Mouse (Mus musculus): Measurements from ENCODE around the gene Adprm.
"Not testable (repeated sequence)": the region's sequence is repeated elsewhere in the genome, so short reads cannot be mapped to it uniquely, and the experiment has no call there.

Adprm gene

DNA sequence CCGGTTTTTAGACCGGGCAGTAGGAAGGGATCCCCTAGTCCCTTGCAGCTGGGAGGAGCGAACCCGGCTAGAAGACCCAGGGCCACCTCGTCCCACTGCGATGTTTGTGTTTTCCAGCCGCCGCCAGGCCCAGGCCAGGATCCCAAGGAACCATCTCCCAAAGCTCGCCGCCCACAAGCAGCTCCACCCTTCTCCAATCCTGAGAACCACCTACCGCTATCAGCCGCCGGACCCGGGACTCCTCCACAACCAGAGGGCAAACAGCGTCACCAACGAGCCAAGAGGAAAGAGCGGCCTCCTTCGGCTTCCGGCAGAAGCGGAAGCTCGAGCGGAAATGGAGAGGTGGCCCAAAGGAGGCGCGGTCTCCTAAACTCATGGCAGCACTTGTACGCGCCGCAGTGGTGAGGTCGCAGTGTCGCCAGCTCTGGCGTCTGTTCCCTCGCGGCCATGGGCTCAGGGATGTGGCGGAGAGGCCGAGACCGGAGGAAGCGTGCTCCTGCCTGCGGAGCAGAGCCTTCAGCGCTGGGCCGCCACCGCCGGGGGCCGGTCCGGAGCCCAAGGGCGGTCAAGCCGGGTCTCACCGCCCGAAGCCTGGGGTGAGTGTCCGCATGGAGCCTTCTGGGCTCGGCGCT lies at the start of gene Adprm, which contains the start of gene Sco1:
Adprm (minus strand) TSS at position 274 of the 632 bp plus-strand sequence.
Sco1 (plus strand) TSS at position 350 of the 632 bp plus-strand sequence.
- peak; percentile 89 for DNase-seq

DNA sequence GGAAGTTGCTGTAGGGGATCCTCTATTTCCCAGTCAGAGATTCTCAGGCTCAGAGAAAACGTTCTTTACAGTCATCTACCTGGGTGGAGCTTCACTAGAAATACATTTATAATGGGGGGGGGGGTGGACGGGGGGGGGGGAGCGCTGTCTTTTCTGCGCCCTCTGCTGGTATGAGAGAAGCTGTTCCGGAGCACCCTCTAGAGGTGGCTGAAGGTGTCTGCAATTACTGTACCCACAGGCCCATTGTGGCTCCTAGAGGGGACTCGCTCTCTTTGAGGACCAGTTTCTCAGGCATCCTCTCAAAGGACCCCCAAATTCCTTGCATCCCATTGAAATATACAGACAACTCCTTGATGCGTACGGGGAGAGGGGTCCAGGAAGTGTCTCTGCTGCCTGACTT lies 49.3 kb upstream of the Adprm start:
- no peak for DNase-seq

DNA sequence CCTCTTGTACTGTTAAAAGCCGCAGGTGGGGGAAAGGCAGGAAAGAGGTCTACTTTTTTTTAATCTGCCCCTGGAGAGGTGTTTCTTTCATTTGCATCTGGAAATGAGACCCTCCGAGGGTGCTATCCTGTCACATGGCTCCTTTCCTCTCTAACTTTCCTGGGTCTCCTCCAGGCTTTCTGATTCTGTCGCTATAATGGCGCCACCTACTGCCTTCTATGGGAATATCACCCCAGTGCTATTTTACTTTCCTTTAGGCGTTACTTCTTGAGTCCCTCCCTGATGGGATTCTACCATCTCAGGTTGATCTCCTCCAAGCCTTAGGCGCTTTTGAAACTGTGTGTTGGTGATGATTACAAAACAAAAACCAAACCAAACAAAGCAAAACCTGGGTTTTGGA lies 47.8 kb upstream of the Adprm start:
- DNase-seq: peak; percentile 22

DNA sequence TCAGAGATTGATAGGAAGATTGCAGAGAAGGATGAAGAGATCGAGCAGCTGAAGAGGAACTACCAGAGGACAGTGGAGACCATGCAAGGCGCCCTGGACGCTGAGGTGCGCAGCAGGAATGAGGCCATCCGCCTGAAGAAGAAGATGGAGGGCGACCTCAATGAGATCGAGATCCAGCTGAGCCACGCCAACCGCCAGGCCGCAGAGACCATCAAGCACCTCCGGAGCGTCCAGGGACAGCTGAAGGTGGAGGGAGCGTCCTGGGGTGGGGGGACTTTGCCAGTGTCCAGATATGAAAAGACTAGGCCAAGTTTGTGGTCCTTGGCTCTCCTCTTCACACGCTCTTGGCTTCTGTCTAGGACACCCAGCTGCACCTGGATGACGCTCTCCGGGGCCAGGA lies 46.8 kb upstream of the Adprm start:
- DNase-seq: no peak

DNA sequence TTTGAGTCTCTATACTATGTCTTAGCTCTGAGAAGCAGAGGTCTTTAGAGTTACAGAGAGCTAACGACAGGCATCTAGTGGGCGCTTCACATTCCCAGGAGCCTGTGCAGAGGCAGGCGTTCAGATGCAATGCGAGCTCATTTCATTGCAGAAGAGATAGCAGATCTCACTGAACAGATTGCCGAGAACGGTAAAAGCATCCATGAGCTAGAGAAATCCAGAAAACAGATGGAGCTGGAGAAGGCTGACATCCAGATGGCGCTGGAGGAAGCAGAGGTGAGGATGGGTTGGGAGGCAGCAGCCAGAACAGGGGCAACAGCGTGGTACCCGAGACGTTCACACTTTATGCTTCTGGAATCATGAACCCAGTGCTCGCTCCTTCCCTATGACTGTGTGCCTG lies 46.0 kb upstream of the Adprm start:
- DNase-seq: peak; percentile 79

DNA sequence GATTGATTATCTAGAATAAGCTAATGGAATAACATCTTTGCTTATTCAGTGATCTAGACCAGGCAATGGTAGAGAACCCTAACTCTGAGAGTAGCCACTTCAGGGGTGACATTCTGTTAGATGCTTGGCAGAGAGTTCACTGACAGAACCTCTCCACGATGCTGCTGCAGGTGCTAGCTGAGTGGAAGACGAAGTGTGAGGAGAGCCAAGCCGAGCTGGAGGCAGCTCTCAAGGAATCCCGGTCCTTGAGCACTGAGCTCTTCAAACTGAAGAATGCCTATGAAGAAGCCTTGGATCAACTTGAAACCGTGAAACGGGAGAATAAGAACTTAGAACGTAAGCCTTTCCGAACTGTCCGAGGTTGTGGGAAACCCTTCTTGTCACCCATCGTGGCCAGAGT lies 45.3 kb upstream of the Adprm start:
- no peak for DNase-seq

DNA sequence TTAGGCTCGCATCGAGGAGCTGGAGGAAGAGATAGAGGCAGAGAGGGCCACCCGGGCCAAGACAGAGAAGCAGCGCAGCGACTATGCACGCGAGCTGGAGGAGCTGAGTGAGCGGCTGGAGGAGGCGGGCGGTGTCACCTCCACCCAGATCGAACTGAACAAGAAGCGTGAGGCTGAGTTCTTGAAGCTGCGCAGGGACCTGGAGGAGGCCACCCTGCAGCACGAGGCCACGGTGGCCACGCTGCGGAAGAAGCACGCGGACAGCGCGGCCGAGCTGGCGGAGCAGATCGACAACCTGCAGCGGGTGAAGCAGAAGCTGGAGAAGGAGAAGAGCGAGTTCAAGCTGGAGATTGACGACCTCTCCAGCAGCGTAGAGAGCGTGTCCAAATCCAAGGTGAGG lies 42.1 kb upstream of the Adprm start:
- DNase-seq: no peak

DNA sequence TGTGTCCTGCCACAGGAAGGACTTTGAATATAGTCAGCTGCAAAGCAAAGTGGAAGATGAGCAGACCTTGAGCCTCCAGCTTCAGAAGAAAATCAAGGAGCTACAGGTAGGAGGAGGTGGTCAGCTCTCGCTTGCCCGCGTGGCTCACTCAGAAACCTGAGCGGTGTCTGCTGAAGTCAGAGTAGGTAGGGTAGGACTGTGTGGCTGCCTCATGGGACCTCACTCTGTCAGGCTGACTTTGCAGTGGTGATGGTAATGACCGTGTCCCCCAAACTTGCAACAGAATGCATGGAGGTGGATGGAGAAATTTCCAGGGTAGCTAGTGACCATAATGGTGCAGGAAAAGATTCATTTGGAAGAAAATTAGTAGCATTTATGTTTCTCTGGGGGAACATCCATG lies 41.3 kb upstream of the Adprm start:
- DNase-seq: no peak

DNA sequence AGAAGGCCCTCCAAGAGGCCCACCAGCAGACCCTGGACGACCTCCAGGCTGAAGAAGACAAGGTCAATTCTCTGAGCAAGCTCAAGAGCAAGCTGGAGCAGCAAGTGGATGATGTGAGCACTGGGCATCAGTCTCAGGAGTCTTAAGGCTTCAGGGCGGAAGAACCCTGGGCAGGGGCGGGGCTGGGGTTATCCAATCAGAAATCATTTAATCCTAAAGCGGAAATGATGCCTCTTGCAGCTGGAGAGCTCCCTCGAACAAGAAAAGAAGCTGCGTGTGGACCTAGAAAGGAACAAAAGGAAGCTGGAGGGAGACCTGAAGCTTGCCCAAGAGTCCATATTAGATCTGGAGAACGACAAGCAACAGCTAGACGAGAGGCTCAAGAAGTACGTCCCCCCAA lies 40.8 kb upstream of the Adprm start:
- DNase-seq: no peak

DNA sequence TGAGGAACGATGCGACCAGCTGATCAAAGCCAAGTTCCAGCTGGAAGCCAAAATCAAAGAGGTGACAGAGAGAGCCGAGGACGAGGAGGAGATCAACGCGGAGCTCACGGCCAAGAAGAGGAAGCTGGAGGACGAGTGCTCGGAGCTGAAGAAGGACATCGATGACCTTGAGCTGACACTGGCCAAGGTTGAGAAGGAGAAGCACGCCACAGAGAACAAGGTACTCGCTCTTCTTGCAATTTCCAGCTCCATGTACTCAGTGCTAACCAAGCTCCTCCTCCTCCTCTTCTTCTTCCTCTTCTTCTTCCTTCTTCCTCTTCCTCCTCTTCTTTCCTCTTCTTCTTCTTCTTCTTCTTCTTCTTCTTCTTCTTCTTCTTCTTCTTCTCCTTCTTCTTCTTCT lies 40.0 kb upstream of the Adprm start:
- DNase-seq: not testable (repeated sequence)

DNA sequence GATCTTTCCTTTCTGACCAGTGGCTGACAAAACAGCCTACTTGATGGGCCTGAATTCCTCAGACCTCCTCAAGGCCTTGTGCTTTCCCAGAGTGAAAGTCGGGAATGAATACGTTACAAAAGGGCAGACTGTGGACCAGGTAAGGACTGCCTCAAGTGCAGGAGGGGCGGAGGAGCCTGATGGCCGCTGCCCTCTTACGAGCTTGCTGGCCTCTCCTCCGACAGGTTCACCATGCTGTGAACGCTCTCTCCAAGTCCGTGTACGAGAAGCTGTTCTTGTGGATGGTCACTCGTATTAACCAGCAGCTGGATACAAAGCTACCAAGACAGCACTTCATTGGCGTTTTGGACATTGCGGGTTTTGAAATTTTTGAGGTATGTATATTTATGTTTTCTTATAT lies 34.8 kb upstream of the Adprm start:
- DNase-seq: no peak

DNA sequence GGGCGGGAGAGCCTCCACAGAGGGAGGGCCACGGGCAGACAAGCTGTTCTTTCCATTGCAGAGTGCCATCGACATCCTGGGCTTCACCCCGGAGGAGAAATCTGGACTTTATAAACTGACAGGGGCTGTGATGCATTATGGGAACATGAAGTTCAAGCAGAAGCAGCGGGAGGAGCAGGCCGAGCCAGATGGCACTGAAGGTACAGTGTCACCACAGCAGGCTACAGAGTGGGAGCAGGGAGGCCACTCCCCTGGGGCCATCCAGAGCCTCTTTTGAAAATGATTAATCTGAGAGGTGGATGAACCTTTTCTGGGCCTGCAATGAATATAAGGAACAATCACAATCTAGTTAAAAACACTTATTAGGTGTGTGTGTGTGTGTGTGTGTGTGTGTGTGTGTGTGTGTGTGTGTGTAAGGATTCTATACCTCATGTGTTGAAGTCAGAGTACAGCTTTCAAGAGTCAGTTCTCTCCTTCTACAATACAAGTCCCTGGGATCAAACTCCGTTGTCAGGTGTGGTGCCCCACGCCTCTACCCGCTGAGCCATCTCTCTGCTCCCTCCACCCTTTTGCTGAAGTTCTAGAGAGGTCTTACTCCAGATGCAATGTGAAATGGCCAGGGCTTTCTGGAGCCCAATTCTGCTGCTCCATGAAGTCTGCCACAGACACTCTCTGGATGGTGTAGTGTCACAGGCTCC lies 34.2 kb upstream of the Adprm start:
- no peak for DNase-seq

DNA sequence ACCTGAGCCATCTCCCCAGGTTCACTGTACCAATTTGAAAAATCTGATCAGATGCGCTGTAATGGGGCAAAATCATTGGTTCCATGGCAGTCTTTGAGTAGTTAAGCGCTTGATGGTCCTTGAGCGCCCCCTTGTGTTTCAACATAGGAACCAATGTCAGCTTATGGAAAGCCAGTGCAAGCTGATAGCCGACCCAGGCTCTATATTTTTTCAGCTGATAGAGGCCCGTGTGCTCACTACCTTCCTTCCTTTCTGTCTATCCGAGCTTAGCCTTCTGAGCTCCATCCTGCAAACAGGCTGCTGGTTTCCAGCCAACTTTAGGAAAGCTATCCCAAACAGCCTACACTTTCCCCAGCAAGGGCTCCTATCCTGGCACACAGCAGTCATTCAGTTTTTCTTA lies 33.1 kb upstream of the Adprm start:
- DNase-seq: peak; percentile 73

DNA sequence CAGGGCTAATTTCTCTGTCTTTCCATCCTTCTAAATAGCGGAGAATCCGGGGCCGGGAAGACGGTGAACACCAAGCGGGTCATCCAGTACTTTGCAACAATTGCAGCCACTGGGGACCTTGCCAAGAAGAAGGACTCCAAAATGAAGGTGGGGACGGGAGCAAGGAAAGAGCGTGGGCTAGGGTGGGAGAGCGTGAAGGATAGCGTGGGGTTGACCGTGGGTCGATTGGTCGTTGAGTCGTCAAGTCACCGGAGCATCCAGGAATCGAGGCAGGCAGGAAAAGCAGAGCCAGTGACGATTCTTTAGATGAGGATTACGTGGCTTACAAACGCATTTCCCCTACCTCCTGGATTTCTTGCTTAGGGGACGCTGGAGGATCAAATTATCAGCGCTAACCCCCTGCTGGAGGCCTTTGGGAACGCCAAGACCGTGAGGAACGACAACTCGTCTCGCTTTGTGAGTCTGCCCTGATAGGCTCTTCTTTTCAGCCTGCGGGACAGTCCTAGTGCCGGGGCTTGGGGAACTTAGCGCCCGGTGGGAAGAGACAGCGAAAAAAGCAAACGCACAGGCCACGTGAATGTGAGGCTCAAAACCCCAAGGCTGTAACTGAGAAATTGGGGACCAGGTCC lies 31.4 kb upstream of the Adprm start:
- no peak for DNase-seq

DNA sequence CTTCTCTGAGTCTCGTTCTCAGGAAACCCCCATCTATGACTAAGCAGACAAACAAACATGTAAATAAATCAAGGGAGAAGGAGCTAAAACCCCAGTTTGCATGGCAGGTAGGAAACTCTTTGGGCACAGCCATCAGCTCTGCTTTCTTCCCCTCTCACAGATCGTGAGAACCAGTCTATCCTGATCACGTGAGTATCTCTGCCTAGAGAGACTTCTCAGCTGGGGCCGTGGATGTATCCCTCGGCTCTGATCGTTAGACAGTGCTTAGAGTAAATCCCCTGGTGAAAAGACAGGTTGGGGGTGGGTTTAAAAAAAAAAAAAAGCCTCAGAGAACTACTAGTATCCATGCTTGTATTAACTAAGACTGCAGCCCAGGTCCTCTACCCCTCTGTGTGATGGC lies 30.8 kb upstream of the Adprm start:
- DNase-seq: no peak

DNA sequence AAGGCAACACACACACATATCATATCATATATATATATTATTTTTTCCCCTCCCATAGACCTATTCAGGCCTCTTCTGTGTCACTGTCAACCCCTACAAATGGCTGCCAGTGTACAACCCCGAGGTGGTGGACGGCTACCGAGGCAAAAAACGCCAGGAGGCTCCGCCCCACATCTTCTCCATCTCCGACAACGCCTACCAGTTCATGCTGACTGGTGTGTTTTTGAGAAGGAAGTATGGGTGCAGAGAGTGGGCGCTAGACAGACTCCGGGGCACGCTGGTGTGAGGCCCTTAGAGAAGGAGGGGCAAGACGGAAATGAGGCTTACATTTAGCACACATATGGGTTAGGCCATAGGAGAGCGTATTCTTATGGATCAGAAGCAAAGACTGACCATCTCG lies 30.4 kb upstream of the Adprm start:
- DNase-seq: no peak

DNA sequence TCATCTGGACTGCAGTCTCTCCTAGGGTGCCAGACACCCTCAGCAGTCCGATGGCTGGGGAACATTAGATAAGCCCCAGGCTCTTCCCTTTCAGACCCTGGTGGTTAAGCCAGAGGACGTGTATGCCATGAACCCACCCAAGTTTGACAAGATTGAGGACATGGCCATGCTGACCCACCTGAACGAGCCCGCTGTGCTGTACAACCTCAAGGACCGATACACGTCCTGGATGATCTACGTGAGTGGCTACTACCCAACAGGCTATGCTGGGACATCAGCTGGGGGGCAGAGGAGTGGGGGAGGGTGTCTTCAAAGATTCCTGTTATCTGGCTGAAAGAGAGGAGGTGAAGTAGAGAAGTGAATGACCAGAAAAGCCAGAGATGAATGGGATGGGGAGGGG lies 29.8 kb upstream of the Adprm start:
- no peak for DNase-seq

DNA sequence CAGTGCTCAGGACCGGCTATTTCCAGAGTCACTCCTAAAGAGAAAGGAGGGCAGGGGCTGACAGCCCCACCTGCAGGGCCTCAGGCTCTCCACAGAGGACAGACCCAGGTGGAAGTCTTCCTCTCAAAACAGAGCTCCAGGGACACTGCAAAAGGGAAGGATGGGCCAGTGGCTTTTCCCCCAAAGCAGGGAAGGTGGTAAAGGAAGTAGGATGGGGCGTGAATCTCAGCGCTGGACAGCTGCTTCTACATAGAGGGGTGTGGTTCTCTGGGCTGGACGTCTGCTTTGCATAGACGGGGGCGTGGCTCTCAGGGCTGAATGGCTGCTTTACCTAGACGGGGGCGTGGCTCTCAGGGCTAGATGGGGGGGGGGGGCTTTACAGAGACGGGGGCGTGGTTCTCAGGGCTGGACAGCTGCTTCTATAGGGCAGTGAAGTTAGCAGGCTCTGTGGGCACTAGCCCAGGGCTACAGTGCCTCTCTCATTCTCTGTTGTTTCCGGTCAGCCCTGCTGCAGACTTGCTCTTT lies 28.8 kb upstream of the Adprm start:
- no peak for DNase-seq

DNA sequence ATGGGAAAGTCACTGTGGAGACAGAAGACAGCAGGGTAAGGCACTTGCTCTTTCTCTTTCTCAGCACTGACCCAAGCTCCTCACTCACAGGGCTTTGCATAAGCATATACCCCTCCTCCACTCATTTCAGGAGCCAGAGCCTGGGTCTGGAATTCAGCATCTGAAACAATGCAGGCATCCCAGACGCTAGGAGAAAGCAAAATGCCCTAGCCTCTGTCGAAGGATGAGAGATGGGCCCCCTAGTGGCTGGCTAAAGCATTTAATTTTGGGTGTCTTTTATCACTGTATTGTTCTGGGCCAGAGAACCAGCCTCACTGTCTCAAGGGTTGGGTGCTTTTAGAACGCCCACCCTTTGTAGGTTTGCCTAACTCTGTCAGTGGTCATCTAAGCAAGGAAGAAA lies 27.8 kb upstream of the Adprm start:
- peak; percentile 37 for DNase-seq

DNA sequence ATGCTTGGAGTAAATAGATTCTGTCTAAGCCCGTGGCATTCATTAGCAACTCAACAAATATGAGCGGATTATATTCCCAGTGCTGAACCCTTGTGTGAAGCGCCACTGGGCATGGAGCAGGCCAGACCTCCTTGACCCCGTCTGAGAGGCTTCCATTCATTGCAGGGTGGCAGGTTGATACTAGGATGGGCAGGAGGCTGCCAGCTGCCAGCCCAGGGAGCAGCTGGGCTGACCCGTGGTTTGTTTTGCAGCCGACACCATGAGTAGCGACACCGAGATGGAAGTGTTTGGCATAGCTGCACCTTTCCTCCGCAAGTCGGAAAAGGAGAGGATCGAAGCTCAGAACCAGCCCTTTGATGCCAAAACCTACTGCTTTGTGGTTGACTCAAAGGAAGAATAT lies 27.3 kb upstream of the Adprm start:
- no peak for DNase-seq

DNA sequence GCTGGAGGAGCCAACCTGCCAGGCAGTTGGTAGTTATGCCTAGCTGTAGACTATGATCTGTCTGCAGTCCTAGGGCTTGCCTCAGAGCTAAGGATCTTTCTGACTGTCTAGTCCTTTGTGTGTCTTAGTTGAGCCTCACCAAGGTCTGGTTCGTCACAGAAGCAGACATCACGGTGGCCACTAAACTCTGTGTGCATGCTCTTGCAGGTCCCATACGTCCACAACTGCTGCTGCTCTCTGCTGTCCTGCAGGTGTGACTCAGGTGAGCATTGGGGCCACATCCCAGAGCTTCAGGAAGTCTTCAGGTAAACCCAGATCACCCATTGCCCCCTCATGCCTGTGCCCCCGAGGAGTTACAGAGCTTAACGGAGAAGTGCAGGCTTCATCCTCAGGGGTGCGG lies 26.5 kb upstream of the Adprm start:
- no peak for DNase-seq

DNA sequence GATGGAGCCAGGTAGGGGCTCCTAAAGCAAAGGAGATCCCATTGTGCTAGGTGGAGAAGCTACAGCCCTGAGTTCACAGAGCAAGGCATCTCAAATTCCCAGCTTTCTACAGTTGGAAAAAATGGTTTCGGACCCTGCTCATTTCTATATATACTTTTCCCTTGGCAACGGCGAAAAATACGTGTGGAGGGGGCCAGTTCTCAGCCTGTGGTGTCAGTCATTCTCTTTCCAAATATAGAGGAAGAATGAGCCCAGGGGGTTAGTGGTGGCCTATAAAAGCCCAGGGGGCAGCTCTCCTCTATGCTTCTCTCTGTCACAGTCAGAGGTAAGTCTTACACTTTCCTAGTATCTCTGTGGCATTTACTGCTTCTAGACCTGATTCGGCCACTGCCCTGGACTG lies 25.6 kb upstream of the Adprm start, which contains the start of gene Myh3:
Myh3 (plus strand) TSS at position 301 of the 400 bp plus-strand sequence.
- DNase-seq: no peak

DNA sequence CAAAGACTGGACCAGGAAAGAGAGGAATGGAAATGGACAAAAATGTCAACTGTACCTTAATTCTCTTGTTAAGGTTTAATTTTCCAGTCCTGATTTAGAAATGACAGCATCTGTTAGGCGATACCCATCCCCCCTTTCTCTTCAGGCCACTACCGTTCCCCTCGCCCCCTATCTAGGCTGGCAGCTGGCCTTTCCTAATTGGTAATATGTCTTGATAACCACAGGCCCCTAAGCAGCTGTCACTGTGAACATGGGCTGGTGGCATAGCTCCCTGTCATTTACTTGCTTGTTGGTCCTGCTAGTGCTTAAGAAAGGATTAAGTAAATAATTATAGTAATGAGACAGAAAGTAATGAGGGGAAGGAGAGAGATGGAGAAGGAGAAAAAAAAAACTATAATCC lies 25.0 kb upstream of the Adprm start:
- DNase-seq: no peak

DNA sequence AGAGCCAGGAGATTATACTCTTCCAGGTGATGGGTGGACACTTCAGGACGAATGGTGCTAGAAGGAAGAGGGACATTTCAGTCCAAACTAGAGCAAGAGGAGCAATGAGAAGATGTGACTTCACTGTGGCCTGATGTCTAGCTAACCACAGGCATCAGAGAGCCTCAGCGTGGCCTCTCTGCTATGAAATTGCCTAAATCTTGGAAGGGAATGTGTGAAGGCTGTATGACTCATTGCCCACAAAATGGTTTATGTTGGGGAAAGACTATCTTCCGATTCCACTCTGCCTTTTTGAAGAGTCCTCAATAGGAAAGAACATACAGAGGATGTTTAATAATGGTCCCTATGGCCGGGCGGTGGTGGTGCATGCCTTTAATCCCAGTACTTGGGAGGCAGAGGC lies 24.4 kb upstream of the Adprm start:
- DNase-seq: no peak

Data from layer of hippocampus, adult 9-11 months (tissue).